Mouse (Mus musculus) midbrain, embryonic 11.5 days (tissue): Measurements from ENCODE around the gene Atl2. TPM values are rescaled to one million over a fixed set of nuclear protein-coding genes. Genes with fewer than 3 reads are reported as not detected.

Experiments
- ATAC-seq: fragments of 200-750 bp; cut with Nextera tagmentation; 2 replicates; pipeline ENCODE4 v1.8.0; 2017; ENCODE audit warnings: moderate TSS enrichment, moderate library complexity; ENCODE audit not compliant: low FRiP score
- DNase-seq: peaks from one replicate; pipeline ENCODE4 v3.0.0; 2015; ENCODE audit warnings: low spot score; ENCODE audit errors: missing footprints
- H3K27ac ChIP-seq: fragments of 300-500 bp; sonication (generic); 2 replicates; pipeline ENCODE4 v1.5.1; 2014; ENCODE audit warnings: low read depth, low read length
- H3K27me3 ChIP-seq: fragments of 300-500 bp; sonication (generic); 2 replicates; pipeline ENCODE4 v1.6.1; 2014; ENCODE audit warnings: mild to moderate bottlenecking, low read length, moderate library complexity, mixed read lengths; ENCODE audit not compliant: control insufficient read depth, insufficient read depth
- H3K36me3 ChIP-seq: fragments of 300-500 bp; sonication (generic); 2 replicates; pipeline ENCODE4 v1.6.1; 2014; ENCODE audit warnings: mild to moderate bottlenecking, low read length, moderate library complexity, mixed read lengths; ENCODE audit not compliant: control insufficient read depth, insufficient read depth
- H3K4me1 ChIP-seq: fragments of 300-500 bp; sonication (generic); 2 replicates; pipeline ENCODE4 v1.6.1; 2014; ENCODE audit warnings: low read length; ENCODE audit not compliant: control insufficient read depth, insufficient read depth
- H3K4me2 ChIP-seq: fragments of 300-500 bp; sonication (generic); 2 replicates; pipeline ENCODE4 v1.6.1; 2014; ENCODE audit warnings: mild to moderate bottlenecking, moderate library complexity
- H3K4me3 ChIP-seq: fragments of 300-500 bp; sonication (generic); 2 replicates; pipeline ENCODE4 v1.5.1; 2014; ENCODE audit warnings: low read depth, low read length
- H3K9ac ChIP-seq: fragments of 300-500 bp; sonication (generic); 2 replicates; pipeline ENCODE4 v1.6.1; 2014; ENCODE audit warnings: low read length
- H3K9me3 ChIP-seq: fragments of 300-500 bp; sonication (generic); 2 replicates; pipeline ENCODE4 v1.6.1; 2016; ENCODE audit warnings: low read length; ENCODE audit not compliant: control insufficient read depth
- WGBS: fragments of 180-500 bp; shearing (Covaris S2); extraction: QIAGEN DNeasy Blood & Tissue Kit; methylation state at CpG from one replicate; pipeline ENCODE4 v1.1.7; 2014; 5-methylcytosine and 5-hydroxymethylcytosine counted together
- polyA plus RNA-seq: library from polyadenylated mRNA; unstranded; fragments of >200 nt; fragmentation: Nextera tagmentation; extraction: Ambion mirVana; gene quantifications from 2 replicates; pipeline ENCODE4 v1.2.1, GENCODE M21; 2014

Gene Atl2
- polyA plus RNA-seq, 1 experiment from 2014 or later, result 40.9 TPM

DNA sequence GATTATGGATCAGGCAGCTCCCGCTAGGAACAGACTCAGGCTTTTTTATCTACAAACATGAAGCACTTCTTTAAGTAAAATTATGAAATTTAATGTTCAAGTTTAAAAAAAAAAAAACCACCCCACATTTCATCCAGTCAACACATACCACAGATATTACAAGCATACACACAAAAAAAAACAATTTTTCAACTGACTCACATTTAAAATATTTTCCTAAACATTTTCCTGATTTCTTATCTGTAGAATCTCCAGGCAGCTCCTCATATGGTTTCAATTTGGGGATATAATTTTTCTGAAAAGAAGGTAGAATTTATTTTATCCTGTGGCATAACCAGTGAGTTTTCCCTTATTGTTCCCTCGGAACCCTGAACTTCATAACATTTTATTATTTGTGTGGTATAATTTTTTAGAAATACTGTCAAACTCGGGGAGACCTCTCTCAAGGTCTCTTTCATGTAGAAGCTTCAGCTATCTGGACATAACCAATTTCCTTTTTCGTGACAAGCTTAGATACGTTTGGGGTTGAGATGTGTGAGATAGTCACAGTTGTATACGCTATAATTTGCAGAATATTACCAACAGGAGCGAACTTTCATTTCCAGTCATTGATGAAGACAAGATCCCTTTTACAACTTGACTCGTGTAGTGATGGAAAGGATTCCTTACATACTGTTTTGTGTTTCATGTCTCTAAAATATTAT, 11.0 kb upstream of the Atl2 start:
- DNase-seq, result no peak
- Histone ChIP-seq H3K27ac (no peak overlapping the region), H3K27me3 (no peaks in the 10 kb centered on the region), H3K9me3 (no peaks in the 10 kb centered on the region), H3K4me1 (no peaks in the 10 kb centered on the region), H3K36me3 (no peaks in the 10 kb centered on the region), H3K4me2 (no peak overlapping the region), H3K9ac (no peak overlapping the region), H3K4me3 (no peak overlapping the region)
- ATAC-seq, result no peak
- 89% methylated on average over 8 of the region's 8 CpGs for WGBS

DNA sequence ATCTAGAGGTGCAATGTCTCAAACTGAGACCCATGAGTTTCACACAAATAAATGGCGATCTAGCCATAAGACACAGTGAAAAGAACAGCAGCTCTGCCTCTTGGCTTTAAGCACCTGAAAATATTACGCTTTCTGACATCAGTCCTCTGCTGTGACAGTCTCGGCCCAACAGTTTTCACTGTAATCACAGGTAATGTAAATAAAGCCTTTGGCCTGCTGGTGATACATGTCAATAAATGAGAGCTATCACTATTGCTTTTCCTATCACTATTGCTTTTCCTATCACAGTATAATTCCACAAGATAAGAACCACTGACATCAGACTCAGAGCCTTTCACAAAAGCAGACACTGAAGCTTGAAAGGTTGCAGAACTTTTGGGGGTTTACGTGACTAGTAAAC, 8.7 kb upstream of the Atl2 start:
- H3K9ac ChIP-seq, result no peak overlapping the region
- H3K36me3 ChIP-seq, result no peaks in the 10 kb centered on the region
- H3K27ac ChIP-seq, result no peak overlapping the region
- DNase-seq, result no peak
- WGBS, result 90% methylated on average over 4 of the region's 4 CpGs
- no peaks in the 10 kb centered on the region for H3K27me3 ChIP-seq
- no peaks in the 10 kb centered on the region for H3K4me1 ChIP-seq
- no peak overlapping the region for H3K4me3 ChIP-seq
- no peaks in the 10 kb centered on the region for H3K9me3 ChIP-seq
- no peak overlapping the region for H3K4me2 ChIP-seq
- ATAC-seq, result no peak

DNA sequence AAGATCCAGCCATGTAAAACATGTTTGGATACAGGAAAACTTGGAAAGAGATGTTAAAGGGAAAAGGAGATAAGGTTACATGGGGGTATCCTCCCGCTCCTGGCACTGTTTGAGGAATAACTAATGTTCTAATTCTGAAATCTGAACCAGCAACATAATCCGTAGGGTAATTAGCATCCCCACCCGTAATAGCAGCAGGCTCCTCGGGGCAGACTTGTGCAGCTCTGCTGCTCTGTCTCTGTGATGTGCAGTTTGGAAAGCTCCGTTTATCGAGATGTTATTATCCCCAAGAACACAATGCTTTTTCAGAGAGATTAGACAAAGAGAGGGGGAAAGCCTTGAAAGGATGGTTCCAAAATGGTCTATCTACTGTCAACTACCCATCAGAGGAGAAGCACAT, 5.3 kb upstream of the Atl2 start:
- Histone ChIP-seq H3K4me3 (no peak overlapping the region), H3K9ac (no peak overlapping the region), H3K27ac (no peak overlapping the region), H3K4me2 (no peak overlapping the region), H3K27me3 (peaks cover 11% of the 10 kb centered on the region), H3K4me1 (peaks cover 2% of the 10 kb centered on the region; the same call in 1 of the 2 replicates), H3K9me3 (no peaks in the 10 kb centered on the region), H3K36me3 (no peaks in the 10 kb centered on the region)
- ATAC-seq (no peak), DNase-seq (no peak)
- 77% methylated on average over 6 of the region's 6 CpGs for WGBS

DNA sequence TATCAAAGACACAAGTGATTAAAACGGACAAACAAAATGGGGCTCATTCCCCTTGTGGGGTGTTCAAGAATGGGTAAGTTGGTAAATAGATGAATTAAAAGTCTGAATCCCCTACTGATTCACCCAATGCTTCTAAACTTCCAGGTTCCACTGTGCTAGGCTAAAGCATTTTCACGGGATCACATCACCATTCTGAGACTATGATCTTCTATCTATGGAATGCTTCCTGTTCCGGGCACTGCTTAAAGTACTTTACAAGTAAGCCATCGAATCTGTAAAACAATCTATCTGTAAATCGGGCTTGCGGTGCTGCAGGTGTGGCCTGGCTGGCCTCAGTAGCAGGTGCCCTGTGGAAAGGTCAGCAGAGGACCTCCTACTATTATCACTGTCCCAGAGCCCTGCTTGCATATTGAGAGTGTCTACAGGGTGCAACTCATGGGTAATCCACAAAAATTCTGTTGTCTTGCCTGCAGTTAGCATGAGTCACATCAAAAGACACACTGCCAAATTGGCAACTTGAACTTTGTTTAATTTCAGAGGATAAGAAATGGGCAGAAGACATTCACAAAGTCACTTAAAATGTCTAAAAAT, 2.3 kb upstream of the Atl2 start:
- H3K4me3 ChIP-seq, result no peak overlapping the region
- no peak for ATAC-seq
- no peak overlapping the region for H3K9ac ChIP-seq
- H3K27me3 ChIP-seq, result peaks cover 11% of the 10 kb centered on the region
- DNase-seq, result no peak
- H3K36me3 ChIP-seq, result no peaks in the 10 kb centered on the region
- peaks cover 12% of the 10 kb centered on the region for H3K4me1 ChIP-seq
- H3K9me3 ChIP-seq, result no peaks in the 10 kb centered on the region
- no peak overlapping the region for H3K27ac ChIP-seq
- no peak overlapping the region for H3K4me2 ChIP-seq
- WGBS, result 85% methylated on average over 6 of the region's 6 CpGs

DNA sequence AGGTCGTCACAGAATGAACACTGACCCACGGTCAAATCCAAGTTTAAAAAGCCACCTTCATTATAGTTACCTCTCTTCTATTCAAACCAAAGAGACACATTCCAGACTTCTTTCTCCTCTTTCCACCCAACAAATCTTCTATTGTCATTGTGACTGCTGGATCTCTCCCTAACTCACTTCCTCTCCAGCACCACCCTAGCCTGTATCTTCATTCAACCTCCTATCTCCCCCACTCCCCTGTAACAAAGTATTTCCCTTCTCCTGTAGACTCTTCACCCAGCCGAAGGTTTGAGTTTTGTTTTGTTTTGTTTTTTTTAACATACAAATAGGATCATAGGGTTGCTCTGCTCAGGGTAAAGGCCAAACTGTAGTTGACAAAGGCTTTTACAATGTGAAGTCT, 1.7 kb upstream of the Atl2 start:
- 72% methylated on average over 3 of the region's 3 CpGs for WGBS
- Histone ChIP-seq H3K36me3 (no peaks in the 10 kb centered on the region), H3K27ac (no peak overlapping the region), H3K4me1 (peaks cover 12% of the 10 kb centered on the region), H3K4me3 (no peak overlapping the region), H3K27me3 (peaks cover 11% of the 10 kb centered on the region), H3K4me2 (no peak overlapping the region), H3K9me3 (no peaks in the 10 kb centered on the region), H3K9ac (no peak overlapping the region)
- DNase-seq (no peak), ATAC-seq (no peak)

DNA sequence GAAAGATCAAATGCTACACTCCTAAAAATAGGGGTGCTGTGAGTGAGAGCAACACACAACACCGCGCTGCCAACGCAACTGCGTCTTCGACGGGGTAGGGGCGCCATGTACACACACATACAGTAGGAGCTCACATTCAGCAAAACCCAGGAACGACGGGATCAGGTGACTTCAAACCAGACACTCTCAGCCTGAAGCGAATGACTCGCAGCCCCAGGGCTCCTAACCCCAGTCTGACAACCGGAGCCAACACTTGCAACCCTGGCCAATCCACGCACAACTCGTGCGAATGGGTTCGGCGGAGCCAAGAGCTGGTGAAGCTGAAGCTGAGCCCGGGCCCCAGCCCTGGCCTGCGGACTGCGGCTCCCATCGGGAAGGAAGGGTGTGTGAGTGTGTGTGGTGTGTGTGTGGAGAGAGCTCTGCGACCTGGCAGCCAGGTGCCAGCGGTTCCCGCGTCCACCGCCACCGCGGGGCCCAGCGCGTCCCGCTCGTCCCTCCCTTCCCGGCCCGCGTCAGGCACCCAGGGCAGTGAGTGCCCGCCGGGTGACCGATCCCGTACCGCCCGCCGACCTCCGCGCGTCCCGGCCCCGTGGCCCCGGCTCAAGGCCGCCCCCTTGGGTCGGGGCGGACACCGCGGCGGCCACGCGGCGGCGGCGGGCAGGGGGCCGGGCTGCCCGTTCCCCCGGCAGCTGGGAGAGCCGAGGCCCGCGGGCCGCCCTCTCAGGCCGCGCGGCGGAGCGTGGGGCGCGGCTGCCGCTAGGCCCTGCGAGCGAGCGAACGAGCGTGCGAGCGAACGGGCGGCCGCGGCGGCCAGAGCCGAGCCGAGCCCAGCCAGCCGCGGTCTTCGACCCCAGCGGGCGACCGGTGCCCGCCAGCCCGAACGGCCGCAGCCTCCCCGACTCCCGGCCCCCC, 696 bp downstream of the Atl2 start:
- no peaks in the 10 kb centered on the region for H3K9me3 ChIP-seq
- H3K27me3 ChIP-seq, result peaks cover 11% of the 10 kb centered on the region
- DNase-seq, result peak; percentile 96
- H3K4me3 ChIP-seq, result peak overlapping the region; percentile 96
- H3K4me1 ChIP-seq, result peaks cover 14% of the 10 kb centered on the region
- peak overlapping the region; percentile 91 for H3K27ac ChIP-seq
- H3K36me3 ChIP-seq, result no peaks in the 10 kb centered on the region
- WGBS, result under 1% methylated on average over 90 of the region's 100 CpGs
- ATAC-seq, result peak; percentile 79
- H3K9ac ChIP-seq, result peak overlapping the region; percentile 87
- peak overlapping the region; percentile 86 for H3K4me2 ChIP-seq

DNA sequence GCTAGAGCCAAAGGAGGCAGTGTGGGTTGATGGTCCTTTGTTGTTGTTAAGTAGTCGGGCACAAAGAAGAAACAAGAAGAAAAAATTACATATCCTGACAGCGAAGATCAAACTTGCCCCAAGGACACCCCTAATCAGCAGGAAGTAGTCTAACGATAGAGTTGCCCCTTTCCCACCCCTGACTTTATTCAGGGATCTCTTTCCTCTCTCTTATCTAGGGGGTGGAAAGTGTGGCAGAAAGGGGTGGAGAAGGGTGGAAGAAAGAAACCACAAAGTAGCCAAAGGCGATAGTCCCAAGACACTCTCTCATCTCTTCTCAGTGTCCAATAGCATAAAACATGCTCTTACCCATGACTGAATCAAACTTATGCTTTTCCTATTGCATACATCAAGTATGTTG, 1.9 kb downstream of the Atl2 start:
- no peak for ATAC-seq
- Histone ChIP-seq H3K9me3 (no peaks in the 10 kb centered on the region), H3K9ac (peak overlapping the region; percentile 4; the same call in 1 of the 2 replicates), H3K4me2 (peak overlapping the region; percentile 86; the same call in 1 of the 2 replicates), H3K27ac (no peak overlapping the region), H3K36me3 (no peaks in the 10 kb centered on the region), H3K27me3 (peaks cover 11% of the 10 kb centered on the region), H3K4me1 (peaks cover 14% of the 10 kb centered on the region), H3K4me3 (0 out of 2 replicates have a peak overlapping the region, but pooled peaks have one; percentile 3)
- 71% methylated on average over 4 of the region's 4 CpGs for WGBS
- DNase-seq, result no peak

DNA sequence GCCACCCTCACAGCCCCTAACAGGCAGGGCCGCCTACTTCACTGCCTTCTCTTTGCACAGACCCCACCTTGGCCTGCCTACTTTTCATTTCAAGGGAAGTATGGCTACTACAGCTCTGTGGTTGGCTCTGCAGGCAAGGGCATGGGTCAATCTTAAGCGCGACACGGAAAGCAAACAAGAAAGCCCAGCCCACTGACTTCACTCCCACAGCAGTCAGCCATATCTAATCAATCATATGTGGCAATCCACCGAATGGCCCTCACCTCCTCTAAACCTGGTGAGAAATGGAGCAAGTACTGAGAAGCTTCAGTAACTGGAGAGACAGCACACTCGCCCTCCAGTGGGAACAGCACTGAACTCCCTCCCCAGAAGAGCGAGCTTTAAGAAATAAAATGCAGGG, 4.0 kb downstream of the Atl2 start:
- 50% methylated on average over 7 of the region's 7 CpGs for WGBS

DNA sequence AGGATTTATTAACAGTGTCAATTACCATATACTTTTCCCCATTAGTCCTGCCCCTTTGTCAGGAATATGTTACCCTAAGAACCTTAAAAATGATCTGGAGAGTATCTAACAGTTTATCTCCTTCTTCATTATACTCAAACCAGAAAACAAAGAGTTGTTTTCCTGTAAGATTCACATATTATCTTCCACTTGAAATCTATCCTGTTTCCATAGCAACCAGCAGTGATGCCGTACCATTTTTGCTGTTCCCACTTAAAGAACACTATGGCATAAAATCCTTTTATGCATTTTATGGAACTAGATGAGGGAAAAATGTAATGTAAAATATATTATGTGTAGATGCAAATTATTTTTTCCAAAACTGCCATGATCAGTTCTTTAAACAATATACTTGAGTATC, 8.0 kb downstream of the Atl2 start:
- Histone ChIP-seq H3K4me1 (peaks cover 2% of the 10 kb centered on the region; the same call in 1 of the 2 replicates), H3K4me2 (no peak overlapping the region), H3K9me3 (no peaks in the 10 kb centered on the region), H3K9ac (no peak overlapping the region), H3K27ac (no peak overlapping the region), H3K4me3 (no peak overlapping the region), H3K36me3 (no peaks in the 10 kb centered on the region), H3K27me3 (no peaks in the 10 kb centered on the region)
- WGBS, result 71% methylated on average over 1 of the region's 1 CpGs
- no peak for DNase-seq
- ATAC-seq, result no peak

More for the DNA sequence above, 4.0 kb downstream of the Atl2 start:
- Histone ChIP-seq H3K4me3 (no peak overlapping the region), H3K9ac (no peak overlapping the region), H3K4me2 (no peak overlapping the region), H3K4me1 (peaks cover 14% of the 10 kb centered on the region), H3K36me3 (no peaks in the 10 kb centered on the region), H3K27me3 (peaks cover 7% of the 10 kb centered on the region), H3K9me3 (no peaks in the 10 kb centered on the region), H3K27ac (no peak overlapping the region)
- no peak for ATAC-seq
- no peak for DNase-seq
